Mouse (Mus musculus) adrenal gland, postnatal 36 days (tissue): ENCODE data around the gene Ceacam16. TPM values are rescaled to one million over a fixed set of nuclear protein-coding genes. Genes with fewer than 3 reads are reported as not detected.

Experiments used
- DNase-seq, 2 experiments: peaks; one replicate each; pipeline ENCODE4 v3.0.0; 2021; ENCODE audit warnings: mixed read lengths in 1 of 2
- long read RNA-seq, 2 experiments: library from polyadenylated mRNA; stranded (forward); transcript quantifications; one replicate each; pipeline ENCODE4 v2.0.0; 2021; ENCODE audit warnings: borderline sequencing depth in 2 of 2
- total RNA-seq, 2 experiments: library from RNA; stranded (reverse); gene quantifications; 2 replicates each; pipeline ENCODE4 v1.2.3; 2021

Ceacam16 gene
- total RNA-seq = not detected
- long read RNA-seq, experiment 1 = 0 reads
- long read RNA-seq, experiment 2 = 0 reads

DNA sequence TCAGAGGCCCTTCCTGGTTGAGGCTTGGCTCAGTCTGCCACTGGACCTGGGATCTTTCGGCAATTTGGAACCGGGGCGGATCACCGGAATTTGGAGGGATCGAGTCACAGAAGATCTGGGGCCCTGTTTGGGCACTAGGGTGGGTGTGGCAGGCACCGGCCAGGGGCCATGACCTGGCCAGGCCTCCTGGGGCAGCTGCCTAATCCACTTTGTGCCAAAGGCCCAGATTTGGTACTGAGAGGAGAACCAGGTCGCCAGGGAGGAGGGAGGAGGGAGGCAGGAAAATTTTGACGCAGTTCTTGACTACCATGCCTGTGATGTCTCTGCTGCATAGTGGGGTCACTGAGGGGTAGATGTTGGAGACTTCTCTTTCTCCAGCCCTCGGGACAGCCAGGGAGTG lies at the start of gene Ceacam16:
TSS of gene Ceacam16 (minus strand) at position 101 of the 400 bp plus-strand sequence.
- no peak for DNase-seq

DNA sequence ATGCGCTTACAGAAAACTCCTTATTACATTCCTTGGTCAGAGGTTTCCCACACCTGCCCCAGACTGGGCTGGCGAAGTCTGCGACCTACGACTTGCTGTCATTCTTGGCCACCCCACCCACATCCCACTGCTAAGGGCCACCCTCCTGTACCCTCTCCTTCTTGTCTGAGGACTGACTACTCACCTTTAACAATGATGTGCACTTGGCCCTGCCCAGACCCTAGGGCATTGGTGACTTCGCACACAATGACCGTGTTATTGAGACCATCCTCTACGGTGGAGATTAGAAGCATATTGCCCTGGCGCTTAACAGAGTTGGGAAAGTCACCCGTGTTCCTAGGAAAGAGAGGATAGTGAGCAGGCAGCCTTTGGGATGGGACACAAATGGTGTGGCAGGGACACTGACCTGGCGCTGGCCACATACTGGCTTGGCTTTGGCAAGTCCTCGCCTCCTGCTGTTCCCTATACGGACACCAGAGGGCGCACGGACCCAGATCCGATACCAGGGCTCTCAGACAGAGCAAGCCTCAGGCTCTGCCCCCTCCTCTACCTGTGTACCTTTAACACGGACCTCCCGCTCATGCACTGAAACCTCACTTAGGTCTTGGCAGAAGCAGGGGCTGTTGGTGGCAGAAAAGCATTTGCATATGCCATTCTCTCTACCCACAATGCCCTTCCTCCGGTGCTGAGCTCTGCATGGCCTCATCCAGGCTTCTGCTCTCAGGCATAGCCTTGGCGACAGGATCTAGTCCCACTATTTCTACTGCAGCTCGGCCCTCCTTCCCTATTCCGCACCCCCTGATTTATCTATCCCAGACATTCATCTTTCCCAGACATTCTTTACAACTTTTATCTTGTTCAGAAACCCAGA lies 49.6 kb upstream of the Ceacam16 start:
- peak; percentile 86 to 87 for DNase-seq

DNA sequence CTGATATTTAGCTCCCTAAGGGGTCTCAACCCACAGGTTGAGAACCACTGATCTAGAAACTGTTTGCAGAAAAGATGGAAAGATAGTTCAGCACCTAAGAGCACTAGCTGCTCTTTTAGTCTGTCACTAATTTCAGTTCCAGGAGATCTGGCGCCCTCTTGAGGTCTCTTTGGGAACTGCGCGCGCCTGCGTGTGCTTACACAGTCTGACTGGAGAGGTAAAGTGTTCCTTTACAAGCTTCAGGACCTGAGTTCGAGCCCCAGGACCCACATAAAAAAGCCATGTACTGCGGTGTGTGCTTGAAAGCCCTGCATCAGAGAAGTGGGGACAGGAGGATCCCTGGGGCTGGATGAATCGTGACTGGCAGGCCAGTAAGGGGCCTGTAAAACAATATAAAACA lies 28.8 kb upstream of the Ceacam16 start:
- peak; percentile 64 to 78 for DNase-seq

- DNase-seq = no peak
These were observed 26.8 kb upstream of the Ceacam16 start, which contains the start of gene Ceacam19 for GRCm38 (mm10) chr7:19887849-19888248. TSS of gene Ceacam19 (minus strand) at chr7:19887965.

- DNase-seq = no peak
These were observed 19.7 kb upstream of the Ceacam16 start for GRCm38 (mm10) chr7:19880754-19881153.

DNA sequence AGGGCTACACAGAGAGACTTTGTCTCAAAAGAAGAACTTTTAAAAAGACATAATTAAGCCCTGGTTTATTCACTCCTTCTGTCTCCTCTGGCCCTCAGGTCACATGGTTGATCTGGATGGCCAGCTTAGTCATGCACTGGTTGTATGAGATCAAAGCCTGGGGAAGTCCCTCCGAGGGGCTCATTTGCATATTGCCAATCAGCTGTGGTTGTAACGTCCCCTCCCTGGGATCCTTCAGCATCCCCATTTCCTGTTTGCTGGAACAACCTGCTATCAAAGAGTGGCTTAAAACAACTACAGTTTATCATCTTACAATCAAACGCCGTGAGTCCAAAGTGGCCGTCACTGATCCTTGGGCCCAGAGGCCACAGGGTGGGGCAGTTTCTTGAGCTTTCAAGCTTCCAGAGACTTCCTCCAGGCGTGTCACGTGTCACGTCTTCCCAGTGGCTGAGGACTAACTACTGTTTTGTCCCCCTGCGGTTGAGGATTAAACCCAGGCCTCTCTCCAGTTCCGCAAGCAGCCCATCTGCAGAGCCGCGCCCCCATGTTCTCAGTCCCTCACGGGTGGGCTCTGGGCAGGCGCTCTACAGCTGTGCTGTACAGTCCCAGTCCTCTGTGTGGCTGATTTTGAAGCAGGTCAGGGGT lies 15.8 kb upstream of the Ceacam16 start:
- DNase-seq = peak; percentile 12 to 35

- peak; percentile 18 to 64 for DNase-seq
These were observed 15.0 kb upstream of the Ceacam16 start for GRCm38 (mm10) chr7:19875948-19876682.

DNA sequence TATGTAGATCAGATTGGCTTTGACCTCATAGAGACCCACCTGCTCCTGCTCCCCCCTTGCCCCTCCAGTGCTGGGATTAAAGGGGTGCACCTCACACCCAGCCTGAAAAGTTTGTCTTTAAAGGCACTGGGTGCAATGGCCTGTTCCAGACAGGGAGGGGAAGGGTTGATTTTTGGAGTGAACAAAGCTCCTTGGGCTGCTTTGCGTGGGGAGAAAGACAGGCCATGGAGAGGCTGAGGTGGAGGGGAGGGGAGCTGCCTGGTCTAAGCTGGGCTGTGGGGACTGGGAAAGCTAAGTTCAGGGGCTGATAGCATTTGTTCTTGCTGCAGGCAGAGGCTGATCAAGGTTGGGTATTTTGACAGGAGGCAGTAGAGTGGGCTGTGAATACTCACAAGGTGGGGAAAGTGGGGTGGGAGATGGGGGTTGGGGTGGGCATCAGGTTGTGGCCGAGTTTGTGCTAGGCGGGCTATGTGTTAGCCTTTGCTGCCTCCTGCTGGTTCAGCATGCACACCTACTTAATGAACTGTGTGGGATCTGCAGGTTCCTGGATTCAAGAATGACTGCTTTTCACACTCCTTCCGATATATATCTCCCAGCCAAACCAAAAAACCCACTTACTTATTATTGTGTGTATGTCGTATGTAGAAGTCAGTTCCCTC lies 11.0 kb upstream of the Ceacam16 start:
- DNase-seq = peak in 1 of 2 experiments; percentile 64

GRCm38 (mm10) chr7:19871137-19871621 lies 10.1 kb upstream of the Ceacam16 start:
- DNase-seq = peak in 1 of 2 experiments; percentile 46

- no peak for DNase-seq
These were observed 6.8 kb upstream of the Ceacam16 start for GRCm38 (mm10) chr7:19867751-19868399.

- DNase-seq = peak; percentile 54 to 57
These were observed 5.4 kb upstream of the Ceacam16 start for GRCm38 (mm10) chr7:19866490-19866889.

GRCm38 (mm10) chr7:19865246-19866036 lies 4.3 kb upstream of the Ceacam16 start:
- no peak for DNase-seq

- peak; percentile 40 to 65 for DNase-seq
These were observed 3.1 kb upstream of the Ceacam16 start for GRCm38 (mm10) chr7:19864241-19864640.

GRCm38 (mm10) chr7:19859740-19860139 lies 1.4 kb downstream of the Ceacam16 start:
- no peak for DNase-seq

- DNase-seq = no peak
These were observed 4.8 kb downstream of the Ceacam16 start for GRCm38 (mm10) chr7:19856283-19856682.

- DNase-seq = no peak
These were observed 5.4 kb downstream of the Ceacam16 start for GRCm38 (mm10) chr7:19855663-19856062.

GRCm38 (mm10) chr7:19853526-19853925 lies 7.6 kb downstream of the Ceacam16 start:
- DNase-seq = no peak

DNA sequence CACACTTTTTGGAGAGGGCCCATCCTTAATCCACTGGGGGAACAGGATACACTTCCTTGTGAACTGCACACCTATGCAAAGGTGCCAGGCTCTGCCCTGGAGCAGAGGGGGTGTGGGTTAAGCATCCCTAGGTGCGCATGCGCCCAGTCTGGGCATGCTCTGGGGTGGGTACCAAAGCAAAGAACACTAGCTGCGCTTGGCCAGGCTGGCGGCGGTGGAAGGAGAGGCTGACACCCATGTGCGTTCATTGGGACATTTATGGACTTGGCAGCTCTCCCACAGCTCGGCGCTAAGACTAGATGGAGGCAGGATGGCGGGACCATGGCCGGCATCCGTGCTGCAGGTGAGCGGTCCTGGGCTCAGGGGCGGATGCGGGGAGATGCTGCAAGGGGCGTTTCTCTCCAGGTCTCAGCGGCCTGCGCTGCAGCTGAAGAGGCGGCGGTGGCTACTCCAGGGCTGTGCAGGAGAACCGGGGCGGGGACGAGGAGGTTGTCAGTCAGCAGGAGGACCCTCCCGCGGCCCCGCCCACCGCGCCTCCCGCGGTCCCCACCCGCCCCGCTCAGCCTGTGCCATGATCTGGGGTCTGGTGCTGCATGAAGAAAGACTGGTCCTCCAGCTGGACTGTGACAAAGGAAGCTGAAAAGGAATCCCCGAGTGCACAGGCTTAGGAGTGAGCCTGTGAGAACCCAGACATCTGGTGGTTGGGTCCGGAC lies 9.1 kb downstream of the Ceacam16 start, which contains the start of gene Gm19345:
TSS of gene Gm19345 (plus strand) at position 146 of the 713 bp plus-strand sequence.
- DNase-seq = peak in 1 of 2 experiments; percentile 43

DNA sequence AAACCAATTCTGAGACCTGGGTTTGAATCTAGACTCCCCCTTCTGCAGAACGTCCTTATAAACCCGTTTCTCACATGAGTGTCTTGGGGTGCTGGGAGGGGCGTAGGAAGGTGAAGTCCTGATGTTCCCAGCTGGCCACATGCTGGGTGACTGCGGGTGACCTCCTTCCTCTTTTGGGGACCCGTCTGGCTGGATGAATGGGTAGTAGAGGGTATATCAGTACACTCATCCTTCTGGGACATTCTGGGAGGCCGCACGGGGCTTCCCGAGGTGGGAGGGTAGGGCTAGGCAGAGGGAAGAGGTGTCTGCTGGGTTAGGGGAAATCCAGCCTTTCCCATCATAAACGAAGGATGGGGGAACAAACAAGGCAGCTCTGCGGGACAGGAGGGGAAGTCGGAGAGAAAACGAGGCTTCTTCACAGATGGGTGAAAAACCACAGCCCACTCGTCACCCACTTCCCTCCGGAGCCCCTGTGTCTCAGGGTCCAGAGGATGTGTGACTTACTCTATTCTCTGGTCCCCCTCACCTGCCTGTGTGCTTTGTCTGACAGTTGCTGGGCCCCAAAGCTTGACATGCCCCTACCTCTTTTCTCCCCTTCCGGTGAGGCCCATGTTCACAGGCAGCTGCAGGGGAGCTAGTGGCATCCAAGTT lies 16.5 kb downstream of the Ceacam16 start:
- no peak for DNase-seq
